Mouse (Mus musculus) lung, postnatal 25 days (tissue): ENCODE data around the gene Cacng8.
A peak's percentile ranks its signal among the peaks of the same experiment; 100 is the strongest.

ENCODE experiments used
- DNase-seq: peaks from one replicate; pipeline ENCODE4 v3.0.0; 2022; ENCODE audit warnings: low spot score

Gene Cacng8

GRCm38 (mm10) chr7:3437941-3438340 lies 47.5 kb downstream of the Cacng8 start:
- DNase-seq = no peak

- DNase-seq = no peak
Measured at GRCm38 (mm10) chr7:3439984-3440383, 49.5 kb downstream of the Cacng8 start.

- no peak for DNase-seq
Measured at GRCm38 (mm10) chr7:3440526-3440925, 50.0 kb downstream of the Cacng8 start.

- peak; percentile 21 for DNase-seq
Measured at GRCm38 (mm10) chr7:3442476-3443062, 52.1 kb downstream of the Cacng8 start.

GRCm38 (mm10) chr7:3444678-3445077 lies 54.2 kb downstream of the Cacng8 start:
- DNase-seq = no peak

- no peak for DNase-seq
Measured at GRCm38 (mm10) chr7:3446584-3446983, 56.1 kb downstream of the Cacng8 start.

- DNase-seq = no peak
Measured at GRCm38 (mm10) chr7:3447026-3447425, 56.5 kb downstream of the Cacng8 start.

- peak; percentile 51 for DNase-seq
Measured at GRCm38 (mm10) chr7:3448737-3449454, 58.4 kb downstream of the Cacng8 start.

- DNase-seq = no peak
Measured at GRCm38 (mm10) chr7:3450671-3451070, 60.2 kb downstream of the Cacng8 start.

GRCm38 (mm10) chr7:3451161-3451560 lies 60.7 kb downstream of the Cacng8 start:
- no peak for DNase-seq

GRCm38 (mm10) chr7:3452821-3453485 lies 62.5 kb downstream of the Cacng8 start:
- DNase-seq = no peak

GRCm38 (mm10) chr7:3453486-3454183 lies 63.2 kb downstream of the Cacng8 start:
- DNase-seq = no peak

- DNase-seq = no peak
Measured at GRCm38 (mm10) chr7:3457111-3457840, 66.8 kb downstream of the Cacng8 start.

- no peak for DNase-seq
Measured at GRCm38 (mm10) chr7:3457841-3458217, 67.3 kb downstream of the Cacng8 start.

GRCm38 (mm10) chr7:3460261-3460660 lies 69.8 kb downstream of the Cacng8 start:
- no peak for DNase-seq

GRCm38 (mm10) chr7:3463306-3463705 lies 72.8 kb downstream of the Cacng8 start:
- DNase-seq = no peak
